Mouse (Mus musculus): ENCODE measurements around the gene Bend7. TPM values are rescaled to one million over a fixed set of nuclear protein-coding genes. Genes with fewer than 3 reads are reported as not detected.

Bend7 gene
- polyA plus RNA-seq, 2 experiments, result 1.6 to 1.7 TPM

DNA sequence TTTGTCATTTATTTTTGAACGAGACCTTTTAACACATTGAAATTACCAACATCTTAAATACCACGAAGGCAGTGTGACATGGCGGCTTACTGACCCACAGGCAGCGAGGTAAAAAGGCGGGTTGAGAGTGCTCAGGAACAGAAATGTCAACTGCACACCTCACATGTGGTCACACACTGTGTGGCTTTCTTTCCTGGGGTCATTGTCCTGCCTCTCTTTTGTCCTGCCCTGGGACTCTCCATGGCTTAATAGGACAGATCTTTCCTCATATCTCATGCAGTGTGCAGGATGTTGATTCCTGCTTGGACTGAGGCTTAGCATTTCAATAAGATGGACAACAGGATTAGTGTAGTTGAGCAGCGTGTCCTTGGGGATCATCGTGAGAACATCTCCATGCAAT, 69.6 kb downstream of the Bend7 start:
- Histone ChIP-seq H3K4me3 (replicated peaks; ENCODE audit: low read length) (no peak overlapping the region), H3K4me1 (ENCODE audit: control insufficient read depth, insufficient read depth, low read length) (no peaks in the 10 kb centered on the region), H3K27me3 (ENCODE audit: control insufficient read depth, insufficient read depth, low read length) (no peaks in the 10 kb centered on the region), H3K9ac (ENCODE audit: low read depth, low read length, severe bottlenecking) (no peak overlapping the region), H3K27ac (replicated peaks; ENCODE audit: low read depth, low read length) (no peak overlapping the region), H3K4me2 (replicated peaks; ENCODE audit: low read depth, low read length, severe bottlenecking) (no peak overlapping the region), H3K36me3 (ENCODE audit: control insufficient read depth, insufficient read depth, low read length) (no peaks in the 10 kb centered on the region), H3K9me3 (ENCODE audit: control insufficient read depth, low read length) (no peaks in the 10 kb centered on the region)
- WGBS, result 90% methylated on average over 7 of the region's 7 CpGs
- no peak for TF ChIP-seq POLR2A (IDR thresholded peaks at IDR 0.05; ENCODE audit: borderline replicate concordance, extremely low read depth, insufficient read depth, insufficient read length)
- ATAC-seq (ENCODE audit: low FRiP score, low read depth) (no peak), DNase-seq (ENCODE audit: low spot score) (no peak)

DNA sequence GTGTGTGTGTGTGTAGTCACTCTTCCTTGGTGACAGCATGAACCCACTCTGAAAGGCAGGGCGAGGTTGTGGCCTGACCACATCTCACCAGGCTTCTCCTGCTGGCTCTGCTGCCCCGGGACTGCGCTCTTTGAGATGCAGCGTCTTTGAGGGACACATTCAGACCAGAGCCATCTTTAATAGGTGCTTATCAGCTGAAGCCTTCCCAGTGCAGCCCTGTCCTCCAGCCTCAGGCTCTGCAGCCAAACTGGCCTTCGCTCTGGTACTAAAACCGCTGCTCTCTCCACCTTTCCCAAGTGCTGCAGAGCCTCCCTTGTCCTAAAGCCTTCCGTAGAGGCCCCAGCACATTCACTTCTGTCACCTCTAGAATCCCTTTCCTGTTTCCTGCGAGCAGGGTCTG, 74.0 kb downstream of the Bend7 start:
- TF ChIP-seq POLR2A (IDR thresholded peaks at IDR 0.05; ENCODE audit: borderline replicate concordance, extremely low read depth, insufficient read depth, insufficient read length), result no peak
- no peak overlapping the region for H3K4me3 ChIP-seq (replicated peaks; ENCODE audit: low read length)
- no peak overlapping the region for H3K9ac ChIP-seq (ENCODE audit: low read depth, low read length, severe bottlenecking)
- H3K4me1 ChIP-seq (ENCODE audit: control insufficient read depth, insufficient read depth, low read length), result no peaks in the 10 kb centered on the region
- no peak overlapping the region for H3K4me2 ChIP-seq (replicated peaks; ENCODE audit: low read depth, low read length, severe bottlenecking)
- H3K27me3 ChIP-seq (ENCODE audit: control insufficient read depth, insufficient read depth, low read length), result no peaks in the 10 kb centered on the region
- no peak for DNase-seq (ENCODE audit: low spot score)
- no peak for ATAC-seq (ENCODE audit: low FRiP score, low read depth)
- H3K9me3 ChIP-seq (ENCODE audit: control insufficient read depth, low read length), result no peaks in the 10 kb centered on the region
- WGBS, result 76% methylated on average over 8 of the region's 8 CpGs
- H3K27ac ChIP-seq (replicated peaks; ENCODE audit: low read depth, low read length), result no peak overlapping the region
- no peaks in the 10 kb centered on the region for H3K36me3 ChIP-seq (ENCODE audit: control insufficient read depth, insufficient read depth, low read length)

DNA sequence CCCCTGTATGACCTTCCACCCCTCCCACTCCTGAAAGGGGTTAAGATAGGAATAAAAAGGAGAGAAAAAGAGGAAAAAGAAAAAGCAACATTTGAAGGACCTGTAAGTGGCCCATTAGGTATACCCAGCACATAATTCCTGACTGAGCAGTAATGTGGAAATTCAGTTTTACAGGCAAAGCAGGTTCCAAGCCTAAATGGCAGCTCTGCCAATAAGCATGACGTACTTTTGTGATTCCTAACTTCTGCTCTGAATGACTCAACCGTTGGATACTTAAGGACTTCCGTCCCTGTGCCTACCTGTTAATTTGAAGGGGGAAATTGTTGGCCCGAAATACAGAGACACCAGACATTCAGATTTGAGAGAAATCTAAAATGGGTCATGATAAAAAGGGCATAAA, 74.9 kb downstream of the Bend7 start:
- Histone ChIP-seq H3K9me3 (ENCODE audit: control insufficient read depth, low read length) (no peaks in the 10 kb centered on the region), H3K9ac (ENCODE audit: low read depth, low read length, severe bottlenecking) (no peak overlapping the region), H3K36me3 (ENCODE audit: control insufficient read depth, insufficient read depth, low read length) (no peaks in the 10 kb centered on the region), H3K4me1 (ENCODE audit: control insufficient read depth, insufficient read depth, low read length) (no peaks in the 10 kb centered on the region), H3K27ac (replicated peaks; ENCODE audit: low read depth, low read length) (no peak overlapping the region), H3K4me2 (replicated peaks; ENCODE audit: low read depth, low read length, severe bottlenecking) (no peak overlapping the region), H3K27me3 (ENCODE audit: control insufficient read depth, insufficient read depth, low read length) (no peaks in the 10 kb centered on the region), H3K4me3 (replicated peaks; ENCODE audit: low read length) (no peak overlapping the region)
- DNase-seq (ENCODE audit: low spot score) (no peak), ATAC-seq (ENCODE audit: low FRiP score, low read depth) (no peak)
- TF ChIP-seq POLR2A (IDR thresholded peaks at IDR 0.05; ENCODE audit: borderline replicate concordance, extremely low read depth, insufficient read depth, insufficient read length), result no peak
- WGBS, result 75% methylated on average over 4 of the region's 4 CpGs

DNA sequence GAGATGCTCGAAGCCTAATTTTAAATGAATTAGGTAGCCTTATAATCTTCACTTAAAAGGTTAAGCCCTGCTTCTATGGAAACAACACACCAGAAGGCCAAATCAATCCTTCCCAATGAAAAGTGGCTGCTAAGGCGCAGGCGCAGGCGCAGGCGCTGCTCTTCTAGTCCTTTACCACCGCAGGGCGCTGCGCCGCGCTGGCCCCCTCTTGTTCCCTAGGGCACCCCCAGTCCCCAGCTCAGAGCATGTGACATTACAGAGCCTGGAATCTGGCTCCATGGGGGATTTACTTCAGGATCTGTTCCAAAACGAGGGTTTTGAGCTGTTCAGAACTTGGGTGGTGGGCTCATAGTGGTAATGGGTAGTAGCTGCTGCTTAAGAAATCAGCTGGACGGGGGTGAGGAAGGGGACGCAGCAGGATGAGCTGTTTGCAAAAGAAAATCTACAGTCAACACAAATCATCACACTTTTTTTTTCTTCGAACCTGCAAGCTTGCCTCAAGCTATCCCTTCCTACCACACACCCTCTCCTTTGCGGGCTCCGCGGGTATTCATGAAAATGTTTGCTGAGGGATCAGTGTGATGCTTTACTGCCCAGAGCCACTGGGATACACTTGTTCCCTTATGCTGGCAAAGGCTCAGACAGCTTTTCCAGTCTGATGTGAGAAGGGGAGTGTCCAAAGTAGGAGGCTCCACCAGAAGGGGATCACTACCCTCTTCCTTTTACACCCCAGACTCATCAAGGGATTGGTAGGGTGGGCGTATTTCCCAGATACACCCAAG, 85.0 kb downstream of the Bend7 start:
- ATAC-seq (ENCODE audit: low FRiP score, low read depth) (no peak), DNase-seq (ENCODE audit: low spot score) (peak; percentile 18)
- H3K9me3 ChIP-seq (ENCODE audit: control insufficient read depth, low read length), result no peaks in the 10 kb centered on the region
- H3K27me3 ChIP-seq (ENCODE audit: control insufficient read depth, insufficient read depth, low read length), result no peaks in the 10 kb centered on the region
- no peaks in the 10 kb centered on the region for H3K36me3 ChIP-seq (ENCODE audit: control insufficient read depth, insufficient read depth, low read length)
- 41% methylated on average over 18 of the region's 18 CpGs for WGBS
- 0 out of 2 replicates have a peak overlapping the region, but pooled peaks have one; percentile 7 for H3K4me3 ChIP-seq (replicated peaks; ENCODE audit: low read length)
- TF ChIP-seq POLR2A (IDR thresholded peaks at IDR 0.05; ENCODE audit: borderline replicate concordance, extremely low read depth, insufficient read depth, insufficient read length), result no peak
- H3K4me2 ChIP-seq (replicated peaks; ENCODE audit: low read depth, low read length, severe bottlenecking), result peak overlapping the region; percentile 36
- H3K4me1 ChIP-seq (ENCODE audit: control insufficient read depth, insufficient read depth, low read length), result 0 out of 2 replicates have a peak, but pooled peaks cover 5% of the 10 kb centered on the region
- no peak overlapping the region for H3K27ac ChIP-seq (replicated peaks; ENCODE audit: low read depth, low read length)
- no peak overlapping the region for H3K9ac ChIP-seq (ENCODE audit: low read depth, low read length, severe bottlenecking)

DNA sequence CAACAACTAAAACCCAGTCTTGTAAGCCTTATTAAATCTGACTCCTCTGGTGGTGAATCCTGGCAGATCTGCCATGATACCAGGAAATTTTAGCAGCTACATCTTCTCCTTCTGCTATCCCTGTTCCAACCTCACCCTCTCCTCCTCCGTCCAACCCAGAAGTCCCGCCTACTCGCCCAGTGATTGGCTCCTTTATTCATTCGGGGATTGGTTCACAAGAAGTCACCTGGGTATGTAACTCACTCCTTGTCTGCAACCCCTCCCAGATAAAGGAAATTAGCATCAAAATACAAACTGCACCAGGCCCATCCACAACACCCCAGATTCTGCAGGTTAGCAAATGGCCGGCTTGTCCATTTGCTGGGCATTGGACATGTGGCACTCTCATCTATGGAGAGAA, 98.7 kb downstream of the Bend7 start:
- Histone ChIP-seq H3K9me3 (ENCODE audit: control insufficient read depth, low read length) (no peaks in the 10 kb centered on the region), H3K27me3 (ENCODE audit: control insufficient read depth, insufficient read depth, low read length) (no peaks in the 10 kb centered on the region), H3K9ac (ENCODE audit: low read depth, low read length, severe bottlenecking) (no peak overlapping the region), H3K4me3 (replicated peaks; ENCODE audit: low read length) (no peak overlapping the region), H3K4me2 (replicated peaks; ENCODE audit: low read depth, low read length, severe bottlenecking) (no peak overlapping the region), H3K27ac (replicated peaks; ENCODE audit: low read depth, low read length) (no peak overlapping the region), H3K4me1 (ENCODE audit: control insufficient read depth, insufficient read depth, low read length) (no peaks in the 10 kb centered on the region), H3K36me3 (ENCODE audit: control insufficient read depth, insufficient read depth, low read length) (no peaks in the 10 kb centered on the region)
- DNase-seq (ENCODE audit: low spot score) (no peak), ATAC-seq (ENCODE audit: low FRiP score, low read depth) (no peak)
- TF ChIP-seq POLR2A (IDR thresholded peaks at IDR 0.05; ENCODE audit: borderline replicate concordance, extremely low read depth, insufficient read depth, insufficient read length), result no peak
- 55% methylated on average over 5 of the region's 5 CpGs for WGBS

All from limb, embryonic 14.5 days (tissue).